Mouse (Mus musculus) olfactory bulb, adult 2 months (tissue): ENCODE measurements around the gene Hip1.

Experiments
- CTCF ChIP-seq: fragments of 200-500 bp; IDR thresholded peaks from 2 replicates; pipeline ENCODE4 v1.5.1; 2012; ENCODE audit warnings: low read depth, mild to moderate bottlenecking, low read length, moderate library complexity; ENCODE audit not compliant: insufficient read depth
- POLR2A ChIP-seq: fragments of 200-500 bp; IDR thresholded peaks from 2 replicates; pipeline ENCODE4 v1.6.1; 2012; ENCODE audit warnings: mild to moderate bottlenecking, low read depth, low read length, moderate library complexity; ENCODE audit not compliant: insufficient read depth

GRCm38 (mm10) chr5:135431111-135431510 is 113.8 kb downstream of the Hip1 start:
- TF ChIP-seq CTCF = no peak
- no peak for TF ChIP-seq POLR2A
